Mouse (Mus musculus) embryonic facial prominence, embryonic 13.5 days (tissue): ENCODE results near the gene Ash1l. TPM values are rescaled to one million over a fixed set of nuclear protein-coding genes. Genes with fewer than 3 reads are reported as not detected.

ENCODE experiments used
- ATAC-seq: fragments of 200-750 bp; cut with Nextera tagmentation; 2 replicates; pipeline ENCODE4 v1.8.0; 2017; ENCODE audit warnings: low read depth; ENCODE audit not compliant: insufficient number of reproducible peaks, insufficient read depth, low FRiP score, low TSS enrichment
- H3K27ac ChIP-seq: fragments of 300-500 bp; sonication (generic); 2 replicates; pipeline ENCODE4 v1.5.1; 2015; ENCODE audit warnings: moderate library complexity, mild to moderate bottlenecking, inconsistent platforms
- H3K27me3 ChIP-seq: fragments of 300-500 bp; sonication (generic); 2 replicates; pipeline ENCODE4 v1.6.1; 2015; ENCODE audit warnings: mild to moderate bottlenecking, inconsistent platforms
- H3K36me3 ChIP-seq: fragments of 300-500 bp; sonication (generic); 2 replicates; pipeline ENCODE4 v1.6.1; 2015; ENCODE audit warnings: mild to moderate bottlenecking, inconsistent platforms
- H3K4me1 ChIP-seq: fragments of 300-500 bp; sonication (generic); 2 replicates; pipeline ENCODE4 v1.6.1; 2015; ENCODE audit warnings: inconsistent platforms
- H3K4me2 ChIP-seq: fragments of 300-500 bp; sonication (generic); 2 replicates; pipeline ENCODE4 v1.6.1; 2015; ENCODE audit warnings: moderate library complexity, mild to moderate bottlenecking, inconsistent platforms
- H3K4me3 ChIP-seq: fragments of 300-500 bp; sonication (generic); 2 replicates; pipeline ENCODE4 v1.5.1; 2015; ENCODE audit warnings: mild to moderate bottlenecking, inconsistent platforms
- H3K9ac ChIP-seq: fragments of 300-500 bp; sonication (generic); 2 replicates; pipeline ENCODE4 v1.6.1; 2015; ENCODE audit warnings: mild to moderate bottlenecking, inconsistent platforms
- H3K9me3 ChIP-seq: fragments of 300-500 bp; sonication (generic); 2 replicates; pipeline ENCODE4 v1.6.1; 2016; ENCODE audit warnings: inconsistent platforms
- WGBS: fragments of 180-500 bp; shearing (Covaris S2); methylation state at CpG from one replicate; pipeline ENCODE4 v1.1.7; 2015; ENCODE audit warnings: mixed read lengths; 5-methylcytosine and 5-hydroxymethylcytosine counted together
- polyA plus RNA-seq: library from polyadenylated mRNA; unstranded; fragments of >200 nt; fragmentation: Nextera tagmentation; extraction: Ambion mirVana; gene quantifications from 2 replicates; pipeline ENCODE4 v1.2.1, GENCODE M21; 2015

Gene Ash1l
- polyA plus RNA-seq, 1 experiment from 2014 or later: 29.4 TPM

- no peak overlapping the region for H3K9ac ChIP-seq
- H3K4me1 ChIP-seq: no peaks in the 10 kb centered on the region
- no peaks in the 10 kb centered on the region for H3K27me3 ChIP-seq
- WGBS: 91% methylated on average over 8 of the region's 8 CpGs
- ATAC-seq: no peak
- H3K4me3 ChIP-seq: no peak overlapping the region
- no peak overlapping the region for H3K27ac ChIP-seq
- peaks cover 87% of the 10 kb centered on the region for H3K36me3 ChIP-seq
- H3K4me2 ChIP-seq: no peak overlapping the region
- H3K9me3 ChIP-seq: no peaks in the 10 kb centered on the region; the same call in 1 of the 2 replicates
Measured at GRCm38 (mm10) chr3:88923989-88924591, 26.3 kb upstream of the Ash1l start.

- Histone ChIP-seq H3K4me1 (no peaks in the 10 kb centered on the region), H3K4me2 (no peak overlapping the region), H3K9ac (no peak overlapping the region), H3K36me3 (peaks cover 98% of the 10 kb centered on the region), H3K9me3 (no peaks in the 10 kb centered on the region; the same call in 1 of the 2 replicates), H3K27me3 (no peaks in the 10 kb centered on the region), H3K4me3 (no peak overlapping the region), H3K27ac (no peak overlapping the region)
- ATAC-seq: no peak
- 85% methylated on average over 2 of the region's 2 CpGs for whole genome bisulfite sequencing
Measured at GRCm38 (mm10) chr3:88925651-88926050, 24.8 kb upstream of the Ash1l start.

GRCm38 (mm10) chr3:88929501-88929900 is 20.9 kb upstream of the Ash1l start:
- no peaks in the 10 kb centered on the region for H3K4me1 ChIP-seq
- no peak overlapping the region for H3K9ac ChIP-seq
- no peak overlapping the region for H3K4me3 ChIP-seq
- no peaks in the 10 kb centered on the region for H3K27me3 ChIP-seq
- 88% methylated on average over 3 of the region's 3 CpGs for WGBS
- no peak overlapping the region for H3K4me2 ChIP-seq
- ATAC-seq: no peak
- no peaks in the 10 kb centered on the region for H3K9me3 ChIP-seq
- no peak overlapping the region for H3K27ac ChIP-seq
- H3K36me3 ChIP-seq: peaks cover 94% of the 10 kb centered on the region

- Histone ChIP-seq H3K4me1 (no peaks in the 10 kb centered on the region), H3K4me2 (no peak overlapping the region), H3K4me3 (no peak overlapping the region), H3K36me3 (peaks cover 75% of the 10 kb centered on the region), H3K27ac (no peak overlapping the region), H3K9ac (no peak overlapping the region), H3K27me3 (no peaks in the 10 kb centered on the region), H3K9me3 (no peaks in the 10 kb centered on the region)
- 89% methylated on average over 10 of the region's 10 CpGs for WGBS
- no peak for ATAC-seq
Measured at GRCm38 (mm10) chr3:88939071-88939470, 11.4 kb upstream of the Ash1l start.

GRCm38 (mm10) chr3:88939749-88940148 is 10.7 kb upstream of the Ash1l start:
- H3K27me3 ChIP-seq: no peaks in the 10 kb centered on the region
- H3K27ac ChIP-seq: peak overlapping the region; percentile 23; the same call in 1 of the 2 replicates
- WGBS: 66% methylated on average over 3 of the region's 3 CpGs
- H3K9me3 ChIP-seq: no peaks in the 10 kb centered on the region
- H3K4me1 ChIP-seq: no peaks in the 10 kb centered on the region
- no peak overlapping the region for H3K4me3 ChIP-seq
- no peak for ATAC-seq
- peaks cover 69% of the 10 kb centered on the region for H3K36me3 ChIP-seq
- H3K9ac ChIP-seq: no peak overlapping the region
- no peak overlapping the region for H3K4me2 ChIP-seq

GRCm38 (mm10) chr3:88942316-88942880 is 8.0 kb upstream of the Ash1l start:
- Histone ChIP-seq H3K4me2 (no peak overlapping the region), H3K9me3 (no peaks in the 10 kb centered on the region), H3K9ac (no peak overlapping the region), H3K36me3 (peaks cover 42% of the 10 kb centered on the region), H3K4me3 (no peak overlapping the region), H3K27ac (no peak overlapping the region), H3K4me1 (0 out of 2 replicates have a peak, but pooled peaks cover under 1% of the 10 kb centered on the region), H3K27me3 (no peaks in the 10 kb centered on the region)
- ATAC-seq: no peak
- 91% methylated on average over 10 of the region's 10 CpGs for WGBS

GRCm38 (mm10) chr3:88944109-88944508 is 6.3 kb upstream of the Ash1l start:
- H3K27me3 ChIP-seq: no peaks in the 10 kb centered on the region
- no peak overlapping the region for H3K9ac ChIP-seq
- H3K36me3 ChIP-seq: peaks cover 27% of the 10 kb centered on the region
- 90% methylated on average over 4 of the region's 4 CpGs for WGBS
- H3K4me2 ChIP-seq: no peak overlapping the region
- no peak overlapping the region for H3K27ac ChIP-seq
- no peak for ATAC-seq
- H3K4me3 ChIP-seq: no peak overlapping the region
- H3K9me3 ChIP-seq: no peaks in the 10 kb centered on the region
- peaks cover 16% of the 10 kb centered on the region for H3K4me1 ChIP-seq

- Histone ChIP-seq H3K4me3 (peak overlapping the region; percentile 92), H3K9ac (peak overlapping the region; percentile 97), H3K36me3 (no peaks in the 10 kb centered on the region), H3K27me3 (no peaks in the 10 kb centered on the region), H3K9me3 (no peaks in the 10 kb centered on the region), H3K4me2 (peak overlapping the region; percentile 67), H3K27ac (peak overlapping the region; percentile 100), H3K4me1 (peaks cover 30% of the 10 kb centered on the region)
- WGBS: under 1% methylated on average over 66 of the region's 92 CpGs
- peak; percentile 92 for ATAC-seq
Measured at GRCm38 (mm10) chr3:88949786-88950575, 441 bp upstream of the Ash1l start.

GRCm38 (mm10) chr3:88951327-88951800 is 942 bp downstream of the Ash1l start:
- H3K4me1 ChIP-seq: peaks cover 30% of the 10 kb centered on the region

GRCm38 (mm10) chr3:88953246-88953645 is 2.8 kb downstream of the Ash1l start:
- ATAC-seq: no peak
- H3K27me3 ChIP-seq: no peaks in the 10 kb centered on the region
- WGBS: 82% methylated on average over 4 of the region's 4 CpGs
- no peak overlapping the region for H3K4me2 ChIP-seq
- no peaks in the 10 kb centered on the region for H3K9me3 ChIP-seq
- H3K36me3 ChIP-seq: no peaks in the 10 kb centered on the region
- peaks cover 26% of the 10 kb centered on the region for H3K4me1 ChIP-seq
- no peak overlapping the region for H3K4me3 ChIP-seq
- H3K9ac ChIP-seq: no peak overlapping the region; the same call in 1 of the 2 replicates
- H3K27ac ChIP-seq: no peak overlapping the region

More at GRCm38 (mm10) chr3:88951327-88951800, 942 bp downstream of the Ash1l start:
- ATAC-seq: no peak
- Histone ChIP-seq H3K36me3 (no peaks in the 10 kb centered on the region), H3K4me2 (peak overlapping the region; percentile 66), H3K27ac (peak overlapping the region; percentile 100), H3K27me3 (no peaks in the 10 kb centered on the region), H3K9ac (peak overlapping the region; percentile 97), H3K9me3 (no peaks in the 10 kb centered on the region), H3K4me3 (peak overlapping the region; percentile 92)
- 1% methylated on average over 5 of the region's 5 CpGs for WGBS

GRCm38 (mm10) chr3:88953736-88954135 is 3.3 kb downstream of the Ash1l start:
- no peak overlapping the region; the same call in 1 of the 2 replicates for H3K9ac ChIP-seq
- ATAC-seq: no peak

More at GRCm38 (mm10) chr3:88953736-88954135, 3.3 kb downstream of the Ash1l start:
- Histone ChIP-seq H3K4me2 (no peak overlapping the region), H3K27ac (no peak overlapping the region), H3K4me1 (peaks cover 21% of the 10 kb centered on the region), H3K27me3 (no peaks in the 10 kb centered on the region), H3K36me3 (no peaks in the 10 kb centered on the region), H3K4me3 (no peak overlapping the region), H3K9me3 (no peaks in the 10 kb centered on the region)
